Mouse (Mus musculus) forebrain, embryonic 14.5 days (tissue): ENCODE results near the gene A730015C16Rik. TPM values are rescaled to one million over a fixed set of nuclear protein-coding genes. Genes with fewer than 3 reads are reported as not detected.

Experiments
- ATAC-seq: fragments of 200-750 bp; cut with Nextera tagmentation; 2 replicates; pipeline ENCODE4 v1.8.0; 2017; ENCODE audit warnings: mild to moderate bottlenecking, moderate library complexity
- DNase-seq: peaks from one replicate; pipeline ENCODE4 v3.0.0-alpha.2; 2015; ENCODE audit warnings: low spot score
- H3K27ac ChIP-seq: fragments of 300-500 bp; sonication (generic); 2 replicates; pipeline ENCODE4 v1.5.1; 2014; ENCODE audit warnings: low read depth, mild to moderate bottlenecking, control low read depth, low read length, moderate library complexity
- H3K27me3 ChIP-seq: fragments of 300-500 bp; sonication (generic); replicated peaks from 2 replicates; pipeline ENCODE4 v1.6.1; 2014; ENCODE audit warnings: low read length, control low read depth, mixed read lengths; ENCODE audit not compliant: control insufficient read depth, insufficient read depth
- H3K36me3 ChIP-seq: fragments of 300-500 bp; sonication (generic); 2 replicates; pipeline ENCODE4 v1.6.1; 2014; ENCODE audit warnings: low read length, control low read depth; ENCODE audit not compliant: control insufficient read depth, insufficient read depth
- H3K4me1 ChIP-seq: fragments of 300-500 bp; sonication (generic); 2 replicates; pipeline ENCODE4 v1.6.1; 2014; ENCODE audit warnings: antibody characterized with exemption, low read length, control low read depth; ENCODE audit not compliant: control insufficient read depth, insufficient read depth
- H3K4me2 ChIP-seq: fragments of 300-500 bp; sonication (generic); 2 replicates; pipeline ENCODE4 v1.6.1; 2014; ENCODE audit warnings: mild to moderate bottlenecking, control low read depth, low read length
- H3K4me3 ChIP-seq: fragments of 300-500 bp; sonication (generic); 2 replicates; pipeline ENCODE4 v1.5.1; 2014; ENCODE audit warnings: low read depth, low read length, control low read depth
- H3K9ac ChIP-seq: fragments of 300-500 bp; sonication (generic); 2 replicates; pipeline ENCODE4 v1.6.1; 2014; ENCODE audit warnings: mild to moderate bottlenecking, low read length, control low read depth, moderate library complexity
- H3K9me3 ChIP-seq: fragments of 300-500 bp; sonication (generic); replicated peaks from 2 replicates; pipeline ENCODE4 v1.6.1; 2016; ENCODE audit warnings: low read length, control low read depth, mixed read lengths; ENCODE audit not compliant: control insufficient read depth
- WGBS: fragments of 180-500 bp; shearing (Covaris S2); extraction: QIAGEN DNeasy Blood & Tissue Kit; methylation state at CpG from one replicate; pipeline ENCODE4 v1.1.7; 2014; 5-methylcytosine and 5-hydroxymethylcytosine counted together
- polyA plus RNA-seq: library from polyadenylated mRNA; unstranded; fragments of >200 nt; fragmentation: Nextera tagmentation; extraction: Ambion mirVana; gene quantifications from 2 replicates; pipeline ENCODE4 v1.2.1, GENCODE M21; 2014

The A730015C16Rik gene
- 0.86 and 2.3 TPM in 2 replicates for polyA plus RNA-seq

DNA sequence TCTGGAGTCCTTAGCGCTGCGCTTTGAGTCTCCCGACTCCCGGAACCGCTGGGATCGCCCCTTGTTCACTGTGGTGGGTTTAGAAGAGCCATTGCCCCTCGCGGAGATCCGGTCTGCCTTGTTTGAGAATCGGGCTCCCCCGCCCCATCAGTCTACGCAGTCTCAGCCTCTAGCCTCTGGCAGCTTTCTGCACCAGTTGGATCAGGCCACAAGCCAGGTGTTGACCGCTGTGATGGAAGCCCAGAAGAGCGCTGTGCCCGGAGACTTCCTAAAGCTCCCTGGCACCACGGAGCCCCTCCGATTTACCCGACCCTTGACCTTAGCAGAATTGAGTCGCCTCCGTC is at the start of gene A730015C16Rik:
TSS of gene A730015C16Rik (minus strand) at position 115 of the 344 bp plus-strand sequence.
- no peak for DNase-seq
- 14% methylated on average over 20 of the region's 20 CpGs for whole genome bisulfite sequencing

DNA sequence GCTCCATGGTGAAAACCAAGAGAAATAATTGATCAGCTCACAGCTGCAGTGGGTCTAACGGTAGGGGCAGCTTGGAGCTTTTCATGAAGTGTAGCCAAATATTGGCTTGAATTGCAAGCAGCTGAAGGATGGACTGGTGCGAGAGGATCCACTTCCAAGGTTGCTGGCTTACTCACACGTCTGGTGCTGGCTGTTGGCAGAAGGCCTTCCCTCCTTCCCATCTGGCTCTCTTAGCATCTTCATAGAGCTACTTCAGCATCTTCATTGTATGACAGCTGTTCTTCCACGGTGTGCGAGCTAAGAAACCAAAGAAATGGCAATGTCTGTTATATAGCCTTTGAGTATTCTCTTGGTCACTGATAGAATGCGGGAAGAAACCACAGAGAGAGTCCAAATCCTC is 42.5 kb upstream of the A730015C16Rik start:
- no peak overlapping the region for H3K4me2 ChIP-seq
- no peak overlapping the region for H3K27ac ChIP-seq
- no peaks in the 10 kb centered on the region for H3K27me3 ChIP-seq
- H3K4me1 ChIP-seq = no peaks in the 10 kb centered on the region
- no peak for ATAC-seq
- DNase-seq = no peak
- no peaks in the 10 kb centered on the region for H3K36me3 ChIP-seq
- no peak overlapping the region for H3K9ac ChIP-seq
- WGBS = 74% methylated on average over 6 of the region's 6 CpGs
- H3K4me3 ChIP-seq = no peak overlapping the region
- no peaks in the 10 kb centered on the region for H3K9me3 ChIP-seq

More for the DNA sequence above, at the start of gene A730015C16Rik:
- peaks cover 12% of the 10 kb centered on the region for H3K4me1 ChIP-seq
- H3K27ac ChIP-seq = peak within 1 kb of the TSS; percentile 66
- H3K9ac ChIP-seq = peak within 1 kb of the TSS; percentile 80
- ATAC-seq = peak; percentile 8; the same call in 1 of the 2 replicates
- no peaks in the 10 kb centered on the region for H3K9me3 ChIP-seq
- H3K27me3 ChIP-seq = no peaks in the 10 kb centered on the region
- peak within 1 kb of the TSS; percentile 89 for H3K4me3 ChIP-seq
- H3K4me2 ChIP-seq = peak within 1 kb of the TSS; percentile 97
- H3K36me3 ChIP-seq = peaks cover 8% of the 10 kb centered on the region

GRCm38 (mm10) chr4:108887456-108887855 is 39.0 kb upstream of the A730015C16Rik start:
- H3K4me3 ChIP-seq = no peak overlapping the region
- WGBS = 87% methylated on average over 4 of the region's 4 CpGs

DNA sequence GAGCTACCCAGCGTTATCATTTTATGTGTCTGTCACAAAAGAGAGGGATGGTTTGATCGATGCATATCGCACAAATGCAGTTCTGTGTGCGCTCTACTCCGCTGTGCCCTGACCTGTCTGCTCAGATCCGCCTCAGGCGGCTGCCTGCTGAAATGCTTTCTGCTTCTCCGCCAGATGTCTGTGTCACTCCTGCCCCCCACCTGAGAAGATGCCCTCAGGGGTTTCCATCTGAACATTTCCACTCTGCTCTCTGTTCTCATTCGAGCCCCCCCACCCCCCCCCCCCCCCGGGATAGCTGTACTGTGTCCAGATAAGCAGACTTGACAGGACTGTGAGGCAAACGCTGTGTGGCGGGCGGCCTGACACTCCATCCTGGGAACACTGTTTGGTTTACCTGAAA is 35.4 kb upstream of the A730015C16Rik start:
- Histone ChIP-seq H3K9ac (no peak overlapping the region), H3K4me3 (no peak overlapping the region), H3K4me2 (no peak overlapping the region), H3K4me1 (peaks cover 3% of the 10 kb centered on the region; the same call in 1 of the 2 replicates), H3K9me3 (no peaks in the 10 kb centered on the region), H3K27me3 (no peaks in the 10 kb centered on the region), H3K27ac (no peak overlapping the region), H3K36me3 (no peaks in the 10 kb centered on the region)
- 62% methylated on average over 13 of the region's 13 CpGs for WGBS
- ATAC-seq (no peak), DNase-seq (no peak)

More at GRCm38 (mm10) chr4:108887456-108887855, 39.0 kb upstream of the A730015C16Rik start:
- H3K27me3 ChIP-seq = no peaks in the 10 kb centered on the region
- H3K4me1 ChIP-seq = no peaks in the 10 kb centered on the region
- DNase-seq (no peak), ATAC-seq (no peak)
- no peaks in the 10 kb centered on the region for H3K36me3 ChIP-seq
- no peaks in the 10 kb centered on the region for H3K9me3 ChIP-seq
- H3K9ac ChIP-seq = no peak overlapping the region
- no peak overlapping the region for H3K4me2 ChIP-seq
- H3K27ac ChIP-seq = no peak overlapping the region

GRCm38 (mm10) chr4:108878963-108879822 is 30.8 kb upstream of the A730015C16Rik start, which contains the start of gene Rab3b:
TSS of gene Rab3b (plus strand) at chr4:108879063.
- peaks cover 3% of the 10 kb centered on the region; the same call in 1 of the 2 replicates for H3K4me1 ChIP-seq
- no peak within 1 kb of the TSS for H3K27ac ChIP-seq
- H3K4me3 ChIP-seq = peak within 1 kb of the TSS; percentile 63
- DNase-seq (peak; percentile 83), ATAC-seq (peak; percentile 95)
- peak within 1 kb of the TSS; percentile 86 for H3K4me2 ChIP-seq
- no peaks in the 10 kb centered on the region for H3K27me3 ChIP-seq
- peak within 1 kb of the TSS; percentile 69 for H3K9ac ChIP-seq
- WGBS = under 1% methylated on average over 46 of the region's 46 CpGs
- H3K36me3 ChIP-seq = no peaks in the 10 kb centered on the region
- no peaks in the 10 kb centered on the region for H3K9me3 ChIP-seq

GRCm38 (mm10) chr4:108877901-108878300 is 29.5 kb upstream of the A730015C16Rik start:
- ATAC-seq (no peak), DNase-seq (no peak)
- H3K4me2 ChIP-seq = no peak overlapping the region
- H3K4me1 ChIP-seq = peaks cover 3% of the 10 kb centered on the region; the same call in 1 of the 2 replicates
- no peak overlapping the region for H3K27ac ChIP-seq
- H3K9me3 ChIP-seq = no peaks in the 10 kb centered on the region
- 85% methylated on average over 6 of the region's 6 CpGs for WGBS
- no peak overlapping the region for H3K4me3 ChIP-seq
- no peak overlapping the region for H3K9ac ChIP-seq
- H3K36me3 ChIP-seq = no peaks in the 10 kb centered on the region
- H3K27me3 ChIP-seq = no peaks in the 10 kb centered on the region

- DNase-seq (no peak), ATAC-seq (no peak)
- H3K9me3 ChIP-seq = no peaks in the 10 kb centered on the region
- no peaks in the 10 kb centered on the region for H3K4me1 ChIP-seq
- no peak overlapping the region for H3K27ac ChIP-seq
- H3K4me2 ChIP-seq = no peak overlapping the region
- H3K27me3 ChIP-seq = no peaks in the 10 kb centered on the region
- H3K9ac ChIP-seq = no peak overlapping the region
- no peaks in the 10 kb centered on the region for H3K36me3 ChIP-seq
- WGBS = 88% methylated on average over 5 of the region's 5 CpGs
- H3K4me3 ChIP-seq = no peak overlapping the region
Observed at GRCm38 (mm10) chr4:108873746-108874145, 25.3 kb upstream of the A730015C16Rik start.

GRCm38 (mm10) chr4:108869730-108870374 is 21.4 kb upstream of the A730015C16Rik start:
- Histone ChIP-seq H3K4me1 (no peaks in the 10 kb centered on the region), H3K9ac (no peak overlapping the region), H3K36me3 (0 out of 2 replicates have a peak, but pooled peaks cover under 1% of the 10 kb centered on the region), H3K27ac (no peak overlapping the region), H3K9me3 (no peaks in the 10 kb centered on the region), H3K4me3 (no peak overlapping the region), H3K4me2 (no peak overlapping the region), H3K27me3 (no peaks in the 10 kb centered on the region)
- ATAC-seq = peak; percentile 90
- peak; percentile 95 for DNase-seq
- WGBS = 36% methylated on average over 10 of the region's 10 CpGs
